ENCODE assay signal across 19 mouse cellular contexts in the genomic region with DNA sequence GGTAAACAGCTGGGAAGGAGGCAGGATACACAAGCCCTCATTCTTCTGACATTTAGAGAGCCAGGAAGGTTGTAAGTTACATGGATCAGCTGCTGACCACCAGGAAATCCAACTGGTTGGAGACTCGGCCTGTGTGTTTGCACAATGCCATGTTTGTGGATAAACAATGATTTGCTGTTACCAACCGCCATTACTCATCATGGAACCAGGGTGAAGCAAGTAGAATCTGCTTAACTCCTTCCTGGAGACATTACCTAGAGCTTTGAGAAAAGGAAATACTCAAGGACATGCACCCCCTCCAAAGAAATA.
DNase-seq lines count a peak whose midpoint lies in the region; ATAC-seq and TF ChIP-seq lines count a peak whose summit lies in the region.
"Had no signal": no experiment of that assay in that cellular context is flagged by ENCODE, and none has a peak within 500 bp of the region (broad histone marks: within the 10 kb centered on the region; RNA-seq: fewer than 3 reads in every experiment).

No protein-coding gene starts in this region.

- TF ChIP-seq POLR2A in lung, adult 2 months (IDR thresholded peaks at IDR 0.05; ENCODE audit: borderline replicate concordance, extremely low read depth, low read depth, low read length), result no peak

- H3K9me3 ChIP-seq in heart, embryonic 10.5 days, result no peaks in the 10 kb centered on the region
- H3K9me3 ChIP-seq in lung, embryonic 16.5 days (ENCODE audit: control insufficient read depth, low read length), result no peaks in the 10 kb centered on the region
- no peaks in the 10 kb centered on the region for H3K9me3 ChIP-seq in hindbrain, embryonic 11.5 days (ENCODE audit: control insufficient read depth, low read length)
- H3K9me3 ChIP-seq: hindbrain, embryonic 10.5 days; limb, embryonic 15.5 days had no signal

- no peak for DNase-seq in heart, embryonic 10.5 days (ENCODE audit: low spot score)
- DNase-seq in heart, postnatal 4 days, result no peak
- DNase-seq in lung, adult 2 months, result no peak
- DNase-seq in lung, postnatal 10 days, result peak; percentile 29
- no peak for DNase-seq in hindbrain, embryonic 11.5 days (ENCODE audit: low spot score)
- no peak for DNase-seq in thymus, postnatal 10 days (ENCODE audit: low spot score in 2 of 2)
- DNase-seq in c-Kit-positive CD71-positive TER-119-positive erythroid progenitor cells, embryonic 14.5 days (ENCODE audit: low spot score), result no peak
- DNase-seq: cerebellum, postnatal 36 days; gastrocnemius, adult 2 months; kidney, postnatal 36 days; right cerebral cortex, adult 18-20 months; thymus, adult 2 months had no signal

- no peak overlapping the region for H3K9ac ChIP-seq in lung, embryonic 16.5 days (ENCODE audit: low read length)
- H3K9ac ChIP-seq in hindbrain, embryonic 11.5 days (ENCODE audit: low read depth, low read length), result no peak overlapping the region
- H3K9ac ChIP-seq: limb, embryonic 15.5 days had no signal

- WGBS in heart, embryonic 10.5 days, result 55% methylated on average over 2 of the region's 2 CpGs
- WGBS in lung, embryonic 16.5 days, result 23% methylated on average over 2 of the region's 2 CpGs
- 27% methylated on average over 2 of the region's 2 CpGs for WGBS in lung, adult 2 months
- 66% methylated on average over 2 of the region's 2 CpGs for WGBS in hindbrain, embryonic 11.5 days

- peak overlapping the region; percentile 30; the same call in 1 of the 2 replicates for H3K4me2 ChIP-seq in lung, embryonic 16.5 days (ENCODE audit: low read depth, low read length)
- no peak overlapping the region for H3K4me2 ChIP-seq in hindbrain, embryonic 11.5 days (replicated peaks; ENCODE audit: low read depth, low read length)
- H3K4me2 ChIP-seq: limb, embryonic 15.5 days had no signal

- TF ChIP-seq CTCF in lung, adult 2 months (IDR thresholded peaks at IDR 0.05; ENCODE audit: insufficient read depth, low read length), result no peak

- no peaks in the 10 kb centered on the region for H3K27me3 ChIP-seq in heart, embryonic 10.5 days (ENCODE audit: insufficient read depth, poor library complexity, severe bottlenecking)
- no peaks in the 10 kb centered on the region for H3K27me3 ChIP-seq in lung, embryonic 16.5 days (ENCODE audit: control insufficient read depth, insufficient read depth, low read depth, low read length)
- no peaks in the 10 kb centered on the region for H3K27me3 ChIP-seq in hindbrain, embryonic 11.5 days (ENCODE audit: control insufficient read depth, insufficient read depth, low read length)
- H3K27me3 ChIP-seq: CH12.LX; limb, embryonic 15.5 days had no signal

- H3K4me1 ChIP-seq in heart, embryonic 10.5 days, result peaks cover 52% of the 10 kb centered on the region
- H3K4me1 ChIP-seq in lung, embryonic 16.5 days (replicated peaks; ENCODE audit: control insufficient read depth, insufficient read depth, low read length), result peaks cover 37% of the 10 kb centered on the region
- H3K4me1 ChIP-seq in lung, adult 2 months (ENCODE audit: control insufficient read depth, insufficient read depth, low read length), result peaks cover 33% of the 10 kb centered on the region
- H3K4me1 ChIP-seq in hindbrain, embryonic 11.5 days (replicated peaks; ENCODE audit: control insufficient read depth, insufficient read depth, low read length), result no peaks in the 10 kb centered on the region

- H3K36me3 ChIP-seq in heart, embryonic 10.5 days, result no peaks in the 10 kb centered on the region
- H3K36me3 ChIP-seq in lung, embryonic 16.5 days (ENCODE audit: control insufficient read depth, insufficient read depth, low read length), result no peaks in the 10 kb centered on the region
- H3K36me3 ChIP-seq in hindbrain, embryonic 11.5 days (ENCODE audit: control insufficient read depth, insufficient read depth, low read length), result no peaks in the 10 kb centered on the region
- H3K36me3 ChIP-seq: hindbrain, embryonic 10.5 days; limb, embryonic 15.5 days had no signal

- H3K4me3 ChIP-seq in heart, embryonic 10.5 days, result no peak overlapping the region
- peak overlapping the region; percentile 3; the same call in 1 of the 2 replicates for H3K4me3 ChIP-seq in lung, embryonic 16.5 days (ENCODE audit: low read length)
- no peak overlapping the region for H3K4me3 ChIP-seq in lung, adult 2 months (replicated peaks; ENCODE audit: extremely low read depth, low read depth, low read length)
- no peak overlapping the region for H3K4me3 ChIP-seq in hindbrain, embryonic 11.5 days (ENCODE audit: low read depth, low read length)
- H3K4me3 ChIP-seq: gastrocnemius, adult 2 months; hindbrain, embryonic 10.5 days; limb, embryonic 15.5 days had no signal

- H3K27ac ChIP-seq in heart, embryonic 10.5 days, result peak overlapping the region; percentile 78
- peak overlapping the region; percentile 91 for H3K27ac ChIP-seq in lung, embryonic 16.5 days (ENCODE audit: low read length)
- H3K27ac ChIP-seq in hindbrain, embryonic 11.5 days (ENCODE audit: low read depth, low read length), result no peak overlapping the region
- H3K27ac ChIP-seq: gastrocnemius, adult 2 months; hindbrain, embryonic 10.5 days; limb, embryonic 15.5 days had no signal

- ATAC-seq in lung, embryonic 16.5 days (ENCODE audit: low read depth), result peak; percentile 30; the same call in 1 of the 2 replicates
- no peak for ATAC-seq in hindbrain, embryonic 11.5 days (ENCODE audit: low FRiP score)
- ATAC-seq: activated CD4-positive, CD25-positive, alpha-beta regulatory T cell, adult 4 months; forebrain, embryonic 16.5 days; inflammation-experienced regulatory T-cells, adult 6 months had no signal
